Mouse (Mus musculus): Measurements from ENCODE around the gene Edem3. TPM values are rescaled to one million over a fixed set of nuclear protein-coding genes. Genes with fewer than 3 reads are reported as not detected.

Edem3 gene
- polyA plus RNA-seq, 1 experiment from 2014 or later: 8.8 TPM

DNA sequence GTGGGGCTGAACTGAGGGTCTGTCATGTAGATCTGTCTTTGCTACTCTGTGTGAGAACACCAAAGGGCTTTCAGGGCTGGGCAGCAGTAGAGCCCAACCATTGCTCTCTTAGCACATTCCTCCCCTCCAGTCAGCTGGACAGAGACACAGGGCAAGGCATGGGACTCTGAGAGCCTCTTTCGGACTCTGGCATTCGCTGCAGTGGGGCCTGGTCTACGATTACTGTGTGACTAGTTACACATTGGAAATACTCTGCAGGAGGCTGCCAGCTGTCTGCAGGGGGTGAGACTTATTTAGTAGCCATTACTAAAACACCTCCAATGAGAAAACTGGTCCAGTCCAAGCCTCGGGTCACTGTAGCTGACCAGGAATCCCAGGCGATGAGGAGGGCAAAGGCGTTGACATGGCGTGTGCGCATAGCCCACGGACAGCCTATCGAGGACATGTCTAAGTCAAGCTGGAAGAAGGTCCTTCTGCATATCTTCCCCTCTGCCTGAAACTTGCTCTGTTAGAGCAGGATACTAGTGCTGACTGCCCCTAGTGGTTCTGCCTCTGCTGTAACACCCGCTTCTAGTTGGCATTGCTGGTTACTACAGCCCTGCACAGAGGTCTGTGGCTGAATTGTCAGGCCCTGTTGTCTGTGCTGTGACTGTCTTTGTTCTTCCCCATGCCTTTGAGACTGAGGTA, 39.0 kb upstream of the Edem3 start:
- H3K36me3 ChIP-seq (ENCODE audit: control insufficient read depth, insufficient read depth, low read length): no peaks in the 10 kb centered on the region
- H3K9ac ChIP-seq (ENCODE audit: low read depth, low read length): no peak overlapping the region
- no peak overlapping the region for H3K4me3 ChIP-seq (ENCODE audit: low read length)
- 83% methylated on average over 11 of the region's 11 CpGs for WGBS
- no peak overlapping the region for H3K4me2 ChIP-seq (ENCODE audit: low read depth, low read length)
- H3K4me1 ChIP-seq (ENCODE audit: control insufficient read depth, insufficient read depth, low read length): no peaks in the 10 kb centered on the region
- H3K27ac ChIP-seq (ENCODE audit: low read length): no peak overlapping the region
- no peak for ATAC-seq
- no peaks in the 10 kb centered on the region for H3K9me3 ChIP-seq (ENCODE audit: control insufficient read depth, low read length)
- no peaks in the 10 kb centered on the region for H3K27me3 ChIP-seq (replicated peaks; ENCODE audit: control insufficient read depth, insufficient read depth, low read length)

DNA sequence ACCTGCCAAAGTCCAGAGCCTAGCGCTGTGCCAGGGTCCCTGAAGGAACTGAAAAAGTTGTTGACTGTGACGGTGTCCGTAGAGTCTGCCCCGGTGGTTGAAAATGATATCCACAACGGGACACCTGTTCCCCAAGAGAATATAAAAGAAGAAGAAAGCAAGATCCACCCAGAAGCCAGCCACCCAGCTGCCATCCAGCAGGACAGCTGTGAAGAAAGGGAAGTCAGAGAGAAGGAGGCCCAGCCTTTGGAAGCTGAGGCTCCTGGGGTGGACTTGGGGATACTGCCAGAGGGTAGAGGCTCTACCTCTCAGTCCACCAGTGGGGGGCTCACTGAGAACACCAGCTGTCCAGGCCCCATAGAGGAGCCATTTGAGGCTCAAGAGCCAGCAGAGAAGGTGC, 37.5 kb upstream of the Edem3 start:
- Histone ChIP-seq H3K4me2 (ENCODE audit: low read depth, low read length) (no peak overlapping the region), H3K27ac (ENCODE audit: low read length) (no peak overlapping the region), H3K27me3 (replicated peaks; ENCODE audit: control insufficient read depth, insufficient read depth, low read length) (no peaks in the 10 kb centered on the region), H3K4me3 (ENCODE audit: low read length) (no peak overlapping the region), H3K36me3 (ENCODE audit: control insufficient read depth, insufficient read depth, low read length) (no peaks in the 10 kb centered on the region), H3K9ac (ENCODE audit: low read depth, low read length) (no peak overlapping the region), H3K9me3 (ENCODE audit: control insufficient read depth, low read length) (no peaks in the 10 kb centered on the region), H3K4me1 (ENCODE audit: control insufficient read depth, insufficient read depth, low read length) (no peaks in the 10 kb centered on the region)
- ATAC-seq: no peak
- WGBS: 96% methylated on average over 5 of the region's 5 CpGs

DNA sequence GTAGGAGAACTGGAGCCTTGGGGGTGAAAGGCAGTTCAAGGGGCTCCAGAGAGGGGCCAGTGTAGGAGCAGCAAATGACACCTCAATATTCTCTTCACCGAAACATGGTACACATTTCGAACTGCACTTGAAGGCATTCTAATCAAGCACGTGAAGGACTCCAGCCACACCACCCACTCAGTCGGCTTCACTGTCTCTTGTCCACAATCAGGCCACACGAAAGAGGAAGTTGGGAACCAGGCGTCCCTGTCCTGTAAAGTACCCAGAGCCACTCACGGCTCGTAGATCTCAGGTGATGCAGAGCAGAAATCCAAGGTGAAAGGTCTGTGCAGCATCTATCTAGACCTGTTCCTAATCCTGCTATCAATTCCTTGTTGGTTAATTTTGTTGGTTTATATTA, 36.6 kb upstream of the Edem3 start:
- no peak for ATAC-seq
- Histone ChIP-seq H3K4me2 (ENCODE audit: low read depth, low read length) (no peak overlapping the region), H3K9ac (ENCODE audit: low read depth, low read length) (no peak overlapping the region), H3K36me3 (ENCODE audit: control insufficient read depth, insufficient read depth, low read length) (no peaks in the 10 kb centered on the region), H3K27ac (ENCODE audit: low read length) (no peak overlapping the region), H3K4me1 (ENCODE audit: control insufficient read depth, insufficient read depth, low read length) (no peaks in the 10 kb centered on the region), H3K4me3 (ENCODE audit: low read length) (no peak overlapping the region), H3K9me3 (ENCODE audit: control insufficient read depth, low read length) (no peaks in the 10 kb centered on the region), H3K27me3 (replicated peaks; ENCODE audit: control insufficient read depth, insufficient read depth, low read length) (no peaks in the 10 kb centered on the region)
- WGBS: 75% methylated on average over 8 of the region's 8 CpGs

- no peak overlapping the region for H3K4me2 ChIP-seq (ENCODE audit: low read depth, low read length)
- H3K4me3 ChIP-seq (ENCODE audit: low read length): no peak overlapping the region
- H3K9me3 ChIP-seq (ENCODE audit: control insufficient read depth, low read length): no peaks in the 10 kb centered on the region
- H3K27ac ChIP-seq (ENCODE audit: low read length): no peak overlapping the region
- no peak overlapping the region for H3K9ac ChIP-seq (ENCODE audit: low read depth, low read length)
- WGBS: 71% methylated on average over 5 of the region's 5 CpGs
- H3K4me1 ChIP-seq (ENCODE audit: control insufficient read depth, insufficient read depth, low read length): no peaks in the 10 kb centered on the region
- ATAC-seq: no peak
- no peaks in the 10 kb centered on the region for H3K36me3 ChIP-seq (ENCODE audit: control insufficient read depth, insufficient read depth, low read length)
- no peaks in the 10 kb centered on the region for H3K27me3 ChIP-seq (replicated peaks; ENCODE audit: control insufficient read depth, insufficient read depth, low read length)
Measured at GRCm38 (mm10) chr1:151719911-151720310, 35.3 kb upstream of the Edem3 start.

- Histone ChIP-seq H3K9ac (ENCODE audit: low read depth, low read length) (no peak overlapping the region), H3K4me2 (ENCODE audit: low read depth, low read length) (no peak overlapping the region), H3K4me3 (ENCODE audit: low read length) (no peak overlapping the region), H3K4me1 (ENCODE audit: control insufficient read depth, insufficient read depth, low read length) (no peaks in the 10 kb centered on the region), H3K27me3 (replicated peaks; ENCODE audit: control insufficient read depth, insufficient read depth, low read length) (no peaks in the 10 kb centered on the region), H3K9me3 (ENCODE audit: control insufficient read depth, low read length) (no peaks in the 10 kb centered on the region), H3K36me3 (ENCODE audit: control insufficient read depth, insufficient read depth, low read length) (no peaks in the 10 kb centered on the region), H3K27ac (ENCODE audit: low read length) (no peak overlapping the region)
- 78% methylated on average over 2 of the region's 2 CpGs for WGBS
- ATAC-seq: no peak
Measured at GRCm38 (mm10) chr1:151720566-151720965, 34.6 kb upstream of the Edem3 start.

DNA sequence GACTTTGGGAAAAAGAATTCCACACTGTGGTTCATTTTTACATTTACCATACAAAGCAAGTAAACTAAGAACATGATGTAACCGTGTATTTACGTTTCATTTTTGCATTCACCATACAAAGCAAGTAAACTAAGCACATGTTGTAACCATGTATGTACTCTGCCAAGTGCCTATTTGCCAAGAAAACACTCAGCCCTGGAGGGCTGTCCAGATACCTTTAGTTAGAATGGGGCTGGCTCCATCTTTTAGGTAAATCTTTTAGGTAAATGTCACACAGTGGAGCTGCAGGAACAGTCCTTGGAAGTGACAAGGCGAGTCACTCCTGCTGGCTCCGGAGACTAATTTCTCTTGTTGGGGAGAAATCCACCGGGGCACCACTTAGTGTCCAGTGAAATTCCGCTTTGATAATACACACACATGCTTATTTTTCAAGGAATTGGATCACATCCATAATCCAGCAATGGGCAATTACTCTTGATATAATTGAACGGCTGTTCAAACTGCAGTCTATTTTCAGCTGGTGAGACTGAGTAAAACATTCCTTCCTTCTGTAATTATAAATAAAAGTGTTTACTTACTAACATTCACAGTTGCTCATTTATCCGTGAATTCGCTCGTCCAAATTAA, 33.7 kb upstream of the Edem3 start:
- no peak for ATAC-seq
- 62% methylated on average over 10 of the region's 10 CpGs for WGBS
- H3K27me3 ChIP-seq (replicated peaks; ENCODE audit: control insufficient read depth, insufficient read depth, low read length): no peaks in the 10 kb centered on the region

GRCm38 (mm10) chr1:151723771-151724170, 31.4 kb upstream of the Edem3 start:
- no peak overlapping the region for H3K27ac ChIP-seq (ENCODE audit: low read length)
- no peak overlapping the region for H3K4me3 ChIP-seq (ENCODE audit: low read length)
- no peak overlapping the region for H3K9ac ChIP-seq (ENCODE audit: low read depth, low read length)
- no peak overlapping the region for H3K4me2 ChIP-seq (ENCODE audit: low read depth, low read length)
- 74% methylated on average over 4 of the region's 4 CpGs for WGBS
- no peaks in the 10 kb centered on the region for H3K36me3 ChIP-seq (ENCODE audit: control insufficient read depth, insufficient read depth, low read length)
- H3K9me3 ChIP-seq (ENCODE audit: control insufficient read depth, low read length): no peaks in the 10 kb centered on the region
- H3K4me1 ChIP-seq (ENCODE audit: control insufficient read depth, insufficient read depth, low read length): 0 out of 2 replicates have a peak, but pooled peaks cover 3% of the 10 kb centered on the region
- no peaks in the 10 kb centered on the region for H3K27me3 ChIP-seq (replicated peaks; ENCODE audit: control insufficient read depth, insufficient read depth, low read length)
- no peak for ATAC-seq

More for the DNA sequence above, 33.7 kb upstream of the Edem3 start:
- Histone ChIP-seq H3K4me3 (ENCODE audit: low read length) (no peak overlapping the region), H3K4me1 (ENCODE audit: control insufficient read depth, insufficient read depth, low read length) (no peaks in the 10 kb centered on the region), H3K27ac (ENCODE audit: low read length) (no peak overlapping the region), H3K4me2 (ENCODE audit: low read depth, low read length) (no peak overlapping the region), H3K9ac (ENCODE audit: low read depth, low read length) (no peak overlapping the region), H3K36me3 (ENCODE audit: control insufficient read depth, insufficient read depth, low read length) (no peaks in the 10 kb centered on the region), H3K9me3 (ENCODE audit: control insufficient read depth, low read length) (no peaks in the 10 kb centered on the region)

DNA sequence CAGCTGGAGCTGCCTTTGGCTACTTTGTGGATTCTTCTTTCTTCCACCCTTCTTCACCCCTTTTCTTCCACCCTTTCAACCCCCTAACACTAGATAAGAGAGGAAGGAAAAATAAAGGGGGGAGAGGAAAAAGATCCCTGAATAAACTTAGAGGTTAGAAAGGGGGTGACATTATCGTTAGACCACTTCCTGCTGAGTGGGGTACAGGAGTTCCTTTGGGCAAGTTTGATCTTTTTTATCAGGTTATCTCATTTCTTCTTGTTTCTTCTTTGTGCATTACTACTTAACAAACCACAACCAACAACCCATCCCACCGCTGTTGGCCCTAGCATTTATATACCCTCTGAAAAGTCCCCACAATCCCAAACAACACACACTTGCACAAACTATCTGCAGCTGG, 29.6 kb upstream of the Edem3 start:
- Histone ChIP-seq H3K9me3 (ENCODE audit: control insufficient read depth, low read length) (no peaks in the 10 kb centered on the region), H3K9ac (ENCODE audit: low read depth, low read length) (no peak overlapping the region), H3K4me2 (ENCODE audit: low read depth, low read length) (no peak overlapping the region), H3K27ac (ENCODE audit: low read length) (no peak overlapping the region), H3K36me3 (ENCODE audit: control insufficient read depth, insufficient read depth, low read length) (no peaks in the 10 kb centered on the region), H3K4me1 (ENCODE audit: control insufficient read depth, insufficient read depth, low read length) (0 out of 2 replicates have a peak, but pooled peaks cover 3% of the 10 kb centered on the region), H3K4me3 (ENCODE audit: low read length) (no peak overlapping the region), H3K27me3 (replicated peaks; ENCODE audit: control insufficient read depth, insufficient read depth, low read length) (no peaks in the 10 kb centered on the region)
- no peak for ATAC-seq
- 82% methylated on average over 2 of the region's 2 CpGs for WGBS

DNA sequence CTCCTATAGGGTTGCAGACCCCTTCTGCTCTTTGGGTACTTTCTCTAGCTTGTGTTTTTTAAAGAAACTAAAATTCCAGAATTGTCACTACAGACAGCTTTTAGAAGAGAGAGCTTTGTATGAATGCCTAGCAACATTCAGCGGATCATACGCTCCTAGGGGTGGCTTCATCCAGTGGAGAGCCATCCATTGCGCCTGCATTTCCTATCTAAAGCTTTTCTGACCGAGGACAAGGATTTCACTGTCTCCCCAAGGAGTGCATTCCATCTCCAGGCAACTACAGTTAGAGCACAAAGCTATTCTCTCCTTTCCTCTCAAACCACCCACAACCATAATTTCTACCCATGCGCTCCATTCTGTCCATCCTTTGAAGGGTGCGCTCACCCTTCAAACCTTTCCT, 28.8 kb upstream of the Edem3 start:
- Histone ChIP-seq H3K4me1 (ENCODE audit: control insufficient read depth, insufficient read depth, low read length) (0 out of 2 replicates have a peak, but pooled peaks cover 3% of the 10 kb centered on the region), H3K36me3 (ENCODE audit: control insufficient read depth, insufficient read depth, low read length) (no peaks in the 10 kb centered on the region), H3K27me3 (replicated peaks; ENCODE audit: control insufficient read depth, insufficient read depth, low read length) (no peaks in the 10 kb centered on the region), H3K27ac (ENCODE audit: low read length) (no peak overlapping the region), H3K9me3 (ENCODE audit: control insufficient read depth, low read length) (no peaks in the 10 kb centered on the region), H3K4me2 (ENCODE audit: low read depth, low read length) (no peak overlapping the region), H3K4me3 (ENCODE audit: low read length) (no peak overlapping the region), H3K9ac (ENCODE audit: low read depth, low read length) (no peak overlapping the region)
- 87% methylated on average over 6 of the region's 6 CpGs for WGBS
- no peak for ATAC-seq

Data from intestine, embryonic 16.5 days (tissue).